Mouse (Mus musculus): Measurements from ENCODE around the gene Pgp. TPM values are rescaled to one million over a fixed set of nuclear protein-coding genes. Genes with fewer than 3 reads are reported as not detected.
"Not testable (repeated sequence)": the region's sequence is repeated elsewhere in the genome, so short reads cannot be mapped to it uniquely, and the experiment has no call there.

Gene Pgp
- 84.0 and 86.7 TPM in 2 replicates for polyA plus RNA-seq (2015; fragmentation: Nextera tagmentation; extraction: Ambion mirVana)

DNA sequence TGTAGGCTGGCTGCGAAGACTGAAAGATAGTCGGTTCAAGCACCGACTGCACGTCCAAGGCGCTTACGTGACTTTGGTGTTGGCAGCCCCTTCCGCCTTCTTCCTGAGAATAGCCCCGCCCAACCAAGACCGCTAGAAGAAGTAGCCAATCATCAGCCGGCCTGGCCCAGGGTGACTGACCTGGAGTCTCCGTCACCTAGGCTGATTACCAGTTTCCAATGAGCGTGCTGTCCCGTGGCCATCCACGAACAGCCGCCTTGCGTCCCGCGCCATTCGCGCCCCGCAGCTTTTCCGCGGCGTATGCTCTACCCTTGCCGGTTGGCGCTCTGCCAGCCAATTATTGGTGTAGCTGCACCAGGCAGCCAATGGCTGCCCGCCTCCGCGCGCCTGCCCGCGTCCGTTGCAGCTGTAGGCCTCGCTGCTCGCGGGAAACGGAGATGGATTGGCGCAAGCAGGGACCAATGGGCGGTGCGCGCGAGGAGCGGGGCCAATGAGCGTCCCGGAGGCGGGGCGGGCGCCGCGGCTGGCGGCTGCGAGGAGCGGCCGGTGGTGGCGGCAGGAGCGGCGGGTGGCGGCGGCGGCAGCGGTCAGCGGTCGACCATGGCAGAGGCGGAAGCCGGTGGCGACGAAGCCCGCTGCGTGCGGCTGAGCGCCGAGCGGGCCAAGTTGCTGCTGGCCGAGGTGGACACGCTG lies at the start of gene Pgp, which contains the start of gene E4f1:
Gene Pgp, plus strand, starts transcription at position 483 of the 693 bp plus-strand sequence.
Gene E4f1, minus strand, starts transcription at position 404 of the 693 bp plus-strand sequence.
- Histone ChIP-seq H3K27ac (peak within 1 kb of the TSS; percentile 92), H3K9ac (peak within 1 kb of the TSS; percentile 99), H3K4me3 (replicated peaks) (peak within 1 kb of the TSS; percentile 98), H3K9me3 (replicated peaks) (no peaks in the 10 kb centered on the region), H3K27me3 (no peaks in the 10 kb centered on the region), H3K4me2 (peak within 1 kb of the TSS; percentile 97), H3K4me1 (replicated peaks) (peaks cover 33% of the 10 kb centered on the region), H3K36me3 (peaks cover 38% of the 10 kb centered on the region)
- peak; percentile 99 for DNase-seq
- under 1% methylated on average over 64 of the region's 75 CpGs for WGBS (ENCODE audit: insufficient replicate concordance)
- ATAC-seq (ENCODE audit: low read depth) = peak; percentile 97

- Histone ChIP-seq H3K4me1 (replicated peaks) (peaks cover 26% of the 10 kb centered on the region), H3K36me3 (peaks cover 75% of the 10 kb centered on the region), H3K27ac (no peak overlapping the region), H3K9me3 (replicated peaks) (no peaks in the 10 kb centered on the region), H3K4me2 (no peak overlapping the region), H3K4me3 (replicated peaks) (no peak overlapping the region), H3K9ac (no peak overlapping the region), H3K27me3 (no peaks in the 10 kb centered on the region)
- no peak for ATAC-seq (ENCODE audit: low read depth)
- 91% methylated on average over 4 of the region's 4 CpGs for WGBS (ENCODE audit: insufficient replicate concordance)
- DNase-seq = no peak
These were observed 47.1 kb upstream of the Pgp start for GRCm38 (mm10) chr17:24423114-24423513.

DNA sequence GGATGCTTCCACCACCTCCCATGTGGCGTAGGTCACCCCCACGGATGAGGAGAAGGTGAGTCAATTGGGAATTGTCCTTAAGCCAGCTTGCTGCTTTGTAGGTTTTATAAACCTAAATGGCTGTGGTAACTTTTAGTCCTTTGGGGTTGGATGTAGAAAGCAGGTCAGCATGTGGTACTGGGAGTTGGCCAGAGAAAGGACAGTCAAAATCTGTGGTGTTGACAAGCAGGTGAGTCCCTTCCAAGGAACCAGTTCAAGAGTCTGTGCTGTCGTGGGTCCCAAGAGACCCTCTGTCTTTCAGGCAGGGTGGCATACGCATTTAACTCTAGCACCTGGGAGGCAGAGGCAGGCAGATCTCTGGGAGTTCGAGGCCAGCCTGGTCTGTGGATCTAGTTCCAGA lies 45.7 kb upstream of the Pgp start:
- H3K27me3 ChIP-seq = no peaks in the 10 kb centered on the region
- H3K4me3 ChIP-seq (replicated peaks) = no peak overlapping the region
- no peak for ATAC-seq (ENCODE audit: low read depth)
- 88% methylated on average over 5 of the region's 5 CpGs for WGBS (ENCODE audit: insufficient replicate concordance)
- H3K4me2 ChIP-seq = no peak overlapping the region
- no peak overlapping the region for H3K9ac ChIP-seq
- H3K27ac ChIP-seq = no peak overlapping the region
- no peaks in the 10 kb centered on the region for H3K9me3 ChIP-seq (replicated peaks)
- H3K4me1 ChIP-seq (replicated peaks) = peaks cover 27% of the 10 kb centered on the region
- H3K36me3 ChIP-seq = peaks cover 68% of the 10 kb centered on the region
- no peak for DNase-seq

DNA sequence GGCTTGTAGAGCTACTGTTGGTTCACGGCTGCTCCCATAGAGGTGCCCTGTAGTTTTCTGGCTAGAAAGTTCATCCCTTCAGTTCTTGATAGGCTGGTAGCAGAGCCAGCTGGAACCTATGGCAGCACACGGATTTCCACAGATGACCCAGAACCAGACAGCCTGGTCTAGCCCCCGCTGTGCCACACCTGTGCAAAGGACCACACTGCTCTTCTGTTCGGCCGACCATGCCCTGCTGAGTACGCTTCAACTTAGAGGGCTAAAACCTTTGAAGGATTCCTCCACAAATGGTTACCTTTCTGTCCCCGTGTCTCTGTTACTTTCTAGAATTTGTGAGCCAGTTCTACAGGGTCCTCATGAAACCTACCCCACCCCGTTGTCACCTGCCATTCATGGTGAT lies 44.9 kb upstream of the Pgp start:
- Histone ChIP-seq H3K36me3 (peaks cover 65% of the 10 kb centered on the region), H3K4me1 (replicated peaks) (peaks cover 32% of the 10 kb centered on the region)
- not testable (repeated sequence) for ATAC-seq (ENCODE audit: low read depth); DNase-seq; H3K9ac ChIP-seq; H3K27ac ChIP-seq; H3K9me3 ChIP-seq (replicated peaks); H3K27me3 ChIP-seq; H3K4me2 ChIP-seq; H3K4me3 ChIP-seq (replicated peaks)
- 83% methylated on average over 6 of the region's 8 CpGs for WGBS (ENCODE audit: insufficient replicate concordance)

DNA sequence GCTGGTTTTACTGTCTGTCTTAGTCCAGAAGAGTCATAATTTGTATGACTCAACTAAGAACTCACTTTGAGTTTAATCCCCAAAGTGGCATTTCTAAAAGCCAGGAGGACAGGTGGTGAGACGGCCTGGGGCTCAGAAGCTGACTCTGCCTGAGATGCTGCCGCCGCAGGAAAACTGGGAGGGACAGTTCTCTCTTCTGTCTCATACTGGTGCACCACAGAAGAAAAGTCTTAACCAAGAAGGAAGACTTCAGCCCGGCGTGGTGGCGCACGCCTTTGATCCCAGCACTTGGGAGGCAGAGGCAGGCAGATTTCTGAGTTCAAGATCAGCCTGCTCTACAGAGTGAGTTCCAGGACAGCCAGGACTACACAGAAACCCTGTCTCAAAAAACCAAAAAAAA lies 44.3 kb upstream of the Pgp start:
- Histone ChIP-seq H3K9me3 (replicated peaks) (no peaks in the 10 kb centered on the region), H3K4me1 (replicated peaks) (peaks cover 32% of the 10 kb centered on the region), H3K27me3 (no peaks in the 10 kb centered on the region), H3K9ac (peak overlapping the region; percentile 92), H3K4me2 (peak overlapping the region; percentile 84), H3K36me3 (peaks cover 59% of the 10 kb centered on the region), H3K27ac (peak overlapping the region; percentile 95), H3K4me3 (replicated peaks) (peak overlapping the region; percentile 81)
- ATAC-seq (ENCODE audit: low read depth) (no peak), DNase-seq (no peak)
- 89% methylated on average over 7 of the region's 7 CpGs for WGBS (ENCODE audit: insufficient replicate concordance)

DNA sequence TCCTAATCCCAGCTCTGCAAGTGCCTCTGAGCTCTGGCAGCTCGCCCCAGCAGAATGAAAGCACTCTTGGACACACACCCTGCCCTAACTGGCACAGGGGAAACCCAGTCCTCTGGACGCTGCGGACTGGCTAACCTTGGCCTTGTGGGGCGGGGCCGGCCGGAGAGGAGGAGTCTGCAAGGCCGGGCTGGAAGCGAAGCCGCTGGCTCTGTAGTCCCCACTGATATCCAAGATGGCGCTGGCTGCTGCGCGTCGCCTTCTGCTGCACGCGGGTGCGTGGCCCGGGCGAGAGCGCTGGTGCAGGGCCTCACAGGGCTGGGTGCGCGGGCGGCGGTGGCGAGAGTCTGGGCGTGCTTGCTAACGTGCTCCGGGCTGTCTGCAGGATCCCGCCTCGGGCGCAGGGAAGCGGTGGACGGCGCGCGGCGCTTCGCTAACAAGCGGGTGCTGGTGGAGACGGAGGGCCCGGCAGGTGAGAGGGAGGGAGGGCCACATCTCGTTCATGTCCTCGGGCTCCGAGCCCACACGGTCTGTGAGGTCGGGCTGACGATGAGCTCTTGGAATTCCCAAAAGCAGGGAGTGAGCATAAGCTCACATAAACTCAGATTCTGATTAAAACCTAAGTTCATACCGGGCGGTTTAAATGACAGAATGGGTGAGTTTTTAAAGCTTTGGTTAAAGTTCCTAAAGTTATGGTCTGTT lies 43.6 kb upstream of the Pgp start, which contains the start of gene Eci1:
Gene Eci1, plus strand, starts transcription at position 171 of the 699 bp plus-strand sequence.
- Histone ChIP-seq H3K4me1 (replicated peaks) (peaks cover 32% of the 10 kb centered on the region), H3K4me2 (peak within 1 kb of the TSS; percentile 84), H3K27ac (peak within 1 kb of the TSS; percentile 95), H3K9me3 (replicated peaks) (no peaks in the 10 kb centered on the region), H3K4me3 (replicated peaks) (peak within 1 kb of the TSS; percentile 81), H3K36me3 (peaks cover 52% of the 10 kb centered on the region), H3K9ac (peak within 1 kb of the TSS; percentile 92), H3K27me3 (no peaks in the 10 kb centered on the region)
- ATAC-seq (ENCODE audit: low read depth) (peak; percentile 98), DNase-seq (peak; percentile 94)
- WGBS (ENCODE audit: insufficient replicate concordance) = under 1% methylated on average over 48 of the region's 48 CpGs

DNA sequence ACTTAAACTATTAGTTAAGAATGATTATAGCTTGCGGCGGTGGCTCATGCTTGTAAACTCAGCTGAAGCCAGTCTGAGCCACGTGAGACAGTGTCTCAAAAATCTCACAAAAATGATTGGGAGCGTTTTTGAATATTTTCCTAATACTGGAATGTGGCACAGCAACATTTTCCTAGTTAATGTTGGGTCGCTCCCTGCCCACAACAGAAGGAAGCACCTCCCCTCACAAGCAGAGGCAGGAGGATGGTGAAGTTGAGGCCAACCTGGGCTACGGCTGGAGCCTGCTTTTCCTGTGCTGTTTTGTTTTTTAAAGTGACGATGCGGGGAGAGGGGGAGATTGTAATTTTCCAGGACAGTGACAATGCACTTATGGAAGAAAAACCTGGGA lies 43.0 kb upstream of the Pgp start:
- DNase-seq (no peak), ATAC-seq (ENCODE audit: low read depth) (no peak)

GRCm38 (mm10) chr17:24429201-24429983 lies 40.8 kb upstream of the Pgp start:
- H3K4me3 ChIP-seq (replicated peaks) = no peak overlapping the region
- H3K4me2 ChIP-seq = no peak overlapping the region
- H3K27me3 ChIP-seq = no peaks in the 10 kb centered on the region
- no peak overlapping the region for H3K9ac ChIP-seq
- DNase-seq (no peak), ATAC-seq (ENCODE audit: low read depth) (no peak)
- WGBS (ENCODE audit: insufficient replicate concordance) = 80% methylated on average over 14 of the region's 14 CpGs
- H3K9me3 ChIP-seq (replicated peaks) = no peaks in the 10 kb centered on the region
- H3K27ac ChIP-seq = 0 out of 2 replicates have a peak overlapping the region, but pooled peaks have one; percentile 16
- H3K36me3 ChIP-seq = peaks cover 34% of the 10 kb centered on the region
- peaks cover 32% of the 10 kb centered on the region for H3K4me1 ChIP-seq (replicated peaks)

More for the DNA sequence above, 43.0 kb upstream of the Pgp start:
- no peaks in the 10 kb centered on the region for H3K9me3 ChIP-seq (replicated peaks)
- H3K4me1 ChIP-seq (replicated peaks) = peaks cover 32% of the 10 kb centered on the region
- no peaks in the 10 kb centered on the region for H3K27me3 ChIP-seq
- peak overlapping the region; percentile 92 for H3K9ac ChIP-seq
- WGBS (ENCODE audit: insufficient replicate concordance) = 1% methylated on average over 8 of the region's 8 CpGs
- H3K36me3 ChIP-seq = peaks cover 47% of the 10 kb centered on the region
- peak overlapping the region; percentile 95 for H3K27ac ChIP-seq
- peak overlapping the region; percentile 81 for H3K4me3 ChIP-seq (replicated peaks)
- H3K4me2 ChIP-seq = peak overlapping the region; percentile 84

- Histone ChIP-seq H3K4me3 (replicated peaks) (no peak overlapping the region), H3K27me3 (no peaks in the 10 kb centered on the region), H3K9ac (no peak overlapping the region), H3K36me3 (peaks cover 72% of the 10 kb centered on the region), H3K4me2 (no peak overlapping the region), H3K9me3 (replicated peaks) (no peaks in the 10 kb centered on the region), H3K27ac (no peak overlapping the region), H3K4me1 (replicated peaks) (no peaks in the 10 kb centered on the region)
- ATAC-seq (ENCODE audit: low read depth) (peak; percentile 47), DNase-seq (peak; percentile 35)
- WGBS (ENCODE audit: insufficient replicate concordance) = 81% methylated on average over 5 of the region's 5 CpGs
These were observed 33.2 kb upstream of the Pgp start for GRCm38 (mm10) chr17:24437016-24437415.

DNA sequence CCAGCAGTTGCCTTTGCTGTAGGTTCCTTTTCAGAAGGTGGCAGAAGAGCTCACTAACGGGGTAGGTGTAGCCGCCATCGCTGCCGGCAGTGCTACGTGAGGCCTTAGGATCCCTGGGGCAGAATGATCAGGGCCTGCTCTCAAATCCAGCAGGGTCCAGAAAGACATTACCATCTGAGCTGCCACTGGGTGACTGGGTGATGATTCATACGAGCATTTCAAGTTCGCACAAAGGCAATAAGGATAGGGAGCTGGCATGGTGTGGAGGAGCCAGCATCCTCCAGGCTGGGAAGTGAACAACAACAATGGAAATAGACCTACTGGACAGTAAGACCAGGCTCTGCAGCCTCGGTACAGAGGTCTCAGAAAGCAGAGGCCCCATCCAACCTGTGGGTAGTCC lies 29.8 kb upstream of the Pgp start:
- H3K4me2 ChIP-seq = no peak overlapping the region
- no peak for DNase-seq
- H3K4me1 ChIP-seq (replicated peaks) = no peaks in the 10 kb centered on the region
- H3K9ac ChIP-seq = no peak overlapping the region
- H3K27ac ChIP-seq = no peak overlapping the region
- ATAC-seq (ENCODE audit: low read depth) = no peak
- H3K27me3 ChIP-seq = no peaks in the 10 kb centered on the region
- 91% methylated on average over 8 of the region's 8 CpGs for WGBS (ENCODE audit: insufficient replicate concordance)
- no peaks in the 10 kb centered on the region for H3K9me3 ChIP-seq (replicated peaks)
- H3K4me3 ChIP-seq (replicated peaks) = no peak overlapping the region
- peaks cover 74% of the 10 kb centered on the region for H3K36me3 ChIP-seq

GRCm38 (mm10) chr17:24441148-24441547 lies 29.0 kb upstream of the Pgp start:
- ATAC-seq (ENCODE audit: low read depth) = no peak
- WGBS (ENCODE audit: insufficient replicate concordance) = 50% methylated on average over 2 of the region's 2 CpGs
- H3K9me3 ChIP-seq (replicated peaks) = no peaks in the 10 kb centered on the region
- H3K4me2 ChIP-seq = no peak overlapping the region
- H3K27ac ChIP-seq = no peak overlapping the region
- H3K27me3 ChIP-seq = no peaks in the 10 kb centered on the region
- H3K4me1 ChIP-seq (replicated peaks) = no peaks in the 10 kb centered on the region
- H3K36me3 ChIP-seq = peaks cover 75% of the 10 kb centered on the region
- DNase-seq = no peak
- no peak overlapping the region for H3K9ac ChIP-seq
- no peak overlapping the region for H3K4me3 ChIP-seq (replicated peaks)

Measured in liver, embryonic 13.5 days (tissue).